Mouse (Mus musculus) midbrain, postnatal 0 days (tissue): ENCODE results near the gene Soat1. TPM values are rescaled to one million over a fixed set of nuclear protein-coding genes. Genes with fewer than 3 reads are reported as not detected.

Experiments
- ATAC-seq: fragments of 200-750 bp; cut with Nextera tagmentation; 2 replicates; pipeline ENCODE4 v1.8.0; 2017; ENCODE audit warnings: moderate number of reproducible peaks, mild to moderate bottlenecking, moderate TSS enrichment, moderate library complexity; ENCODE audit not compliant: low FRiP score
- DNase-seq: peaks from one replicate; pipeline ENCODE4 v3.0.0-alpha.2; 2015; ENCODE audit warnings: low spot score
- H3K27ac ChIP-seq: fragments of 300-500 bp; sonication (generic); 2 replicates; pipeline ENCODE4 v1.5.1; 2014; ENCODE audit warnings: low read depth, mild to moderate bottlenecking, low read length, mixed read lengths
- H3K27me3 ChIP-seq: fragments of 300-500 bp; sonication (generic); 2 replicates; pipeline ENCODE4 v1.6.1; 2014; ENCODE audit warnings: low read length, control low read depth, mixed read lengths; ENCODE audit not compliant: insufficient read depth
- H3K36me3 ChIP-seq: fragments of 300-500 bp; sonication (generic); 2 replicates; pipeline ENCODE4 v1.6.1; 2014; ENCODE audit warnings: low read length, control low read depth, mixed read lengths; ENCODE audit not compliant: insufficient read depth
- H3K4me1 ChIP-seq: fragments of 300-500 bp; sonication (generic); 2 replicates; pipeline ENCODE4 v1.6.1; 2014; ENCODE audit warnings: mild to moderate bottlenecking, control low read depth, antibody characterized with exemption, low read length, mixed read lengths; ENCODE audit not compliant: insufficient read depth
- H3K4me2 ChIP-seq: fragments of 300-500 bp; sonication (generic); 2 replicates; pipeline ENCODE4 v1.6.1; 2014; ENCODE audit warnings: low read depth, mild to moderate bottlenecking, low read length, mixed read lengths; ENCODE audit not compliant: poor library complexity, severe bottlenecking
- H3K4me3 ChIP-seq: fragments of 300-500 bp; sonication (generic); 2 replicates; pipeline ENCODE4 v1.5.1; 2014; ENCODE audit warnings: low read depth, mild to moderate bottlenecking, low read length, moderate library complexity
- H3K9ac ChIP-seq: fragments of 300-500 bp; sonication (generic); replicated peaks from 2 replicates; pipeline ENCODE4 v1.6.1; 2014; ENCODE audit warnings: mild to moderate bottlenecking, low read length, moderate library complexity, mixed read lengths; ENCODE audit not compliant: poor library complexity, severe bottlenecking
- H3K9me3 ChIP-seq: fragments of 300-500 bp; sonication (generic); 2 replicates; pipeline ENCODE4 v1.6.1; 2016; ENCODE audit warnings: low read length, control low read depth
- CTCF ChIP-seq: IDR thresholded peaks from 2 replicates; pipeline ENCODE4 v1.5.1; 2016; ENCODE audit warnings: antibody characterized with exemption, mild to moderate bottlenecking
- WGBS: fragments of 180-500 bp; shearing (Covaris S2); extraction: QIAGEN DNeasy Blood & Tissue Kit; methylation state at CpG from one replicate; pipeline ENCODE4 v1.1.7; 2014; 5-methylcytosine and 5-hydroxymethylcytosine counted together
- polyA plus RNA-seq: library from polyadenylated mRNA; unstranded; fragments of >200 nt; fragmentation: Nextera tagmentation; extraction: Ambion mirVana; gene quantifications from 2 replicates; pipeline ENCODE4 v1.2.1, GENCODE M21; 2015
- total RNA-seq: library from RNA; depleted of rRNA; stranded (reverse); fragments of >200 nt; gene quantifications from 2 replicates; pipeline ENCODE4 v1.2.3, GENCODE M21; 2014

Gene Soat1
- total and polyA plus RNA-seq, 2 experiments from 2014 or later = 11.8 to 24.8 TPM

- no peak overlapping the region for H3K27ac ChIP-seq
- no peak overlapping the region for H3K4me2 ChIP-seq
- no peak for ATAC-seq
- no peaks in the 10 kb centered on the region for H3K9me3 ChIP-seq
- H3K36me3 ChIP-seq = no peaks in the 10 kb centered on the region
- no peaks in the 10 kb centered on the region for H3K27me3 ChIP-seq
- H3K4me1 ChIP-seq = no peaks in the 10 kb centered on the region
- no peak for TF ChIP-seq CTCF
- no peak overlapping the region for H3K9ac ChIP-seq
- 92% methylated on average over 3 of the region's 3 CpGs for WGBS
- DNase-seq = no peak
- no peak overlapping the region for H3K4me3 ChIP-seq
Observed at GRCm38 (mm10) chr1:156481826-156482225, 7.7 kb upstream of the Soat1 start.

GRCm38 (mm10) chr1:156476535-156476934 lies 2.4 kb upstream of the Soat1 start:
- no peak for TF ChIP-seq CTCF
- Histone ChIP-seq H3K36me3 (no peaks in the 10 kb centered on the region), H3K4me3 (no peak overlapping the region), H3K9ac (no peak overlapping the region), H3K4me2 (no peak overlapping the region), H3K27me3 (no peaks in the 10 kb centered on the region), H3K9me3 (no peaks in the 10 kb centered on the region), H3K27ac (no peak overlapping the region), H3K4me1 (0 out of 2 replicates have a peak, but pooled peaks cover 3% of the 10 kb centered on the region)
- ATAC-seq (no peak), DNase-seq (no peak)
- WGBS = 40% methylated on average over 7 of the region's 7 CpGs

GRCm38 (mm10) chr1:156476016-156476415 lies 1.9 kb upstream of the Soat1 start:
- 0 out of 2 replicates have a peak, but pooled peaks cover 3% of the 10 kb centered on the region for H3K4me1 ChIP-seq
- DNase-seq = no peak
- no peak overlapping the region for H3K4me3 ChIP-seq
- no peaks in the 10 kb centered on the region for H3K27me3 ChIP-seq
- no peak overlapping the region for H3K27ac ChIP-seq
- no peak for ATAC-seq
- no peak overlapping the region for H3K9ac ChIP-seq
- H3K36me3 ChIP-seq = no peaks in the 10 kb centered on the region
- no peak overlapping the region for H3K4me2 ChIP-seq
- no peaks in the 10 kb centered on the region for H3K9me3 ChIP-seq
- WGBS = 27% methylated on average over 2 of the region's 2 CpGs
- no peak for TF ChIP-seq CTCF

GRCm38 (mm10) chr1:156474854-156475253 lies 723 bp upstream of the Soat1 start:
- H3K4me3 ChIP-seq = no peak overlapping the region
- 0 out of 2 replicates have a peak, but pooled peaks cover 3% of the 10 kb centered on the region for H3K4me1 ChIP-seq
- no peaks in the 10 kb centered on the region for H3K9me3 ChIP-seq
- WGBS = 21% methylated on average over 3 of the region's 3 CpGs
- TF ChIP-seq CTCF = no peak
- no peak overlapping the region for H3K4me2 ChIP-seq
- ATAC-seq (no peak), DNase-seq (no peak)
- no peak overlapping the region for H3K27ac ChIP-seq
- H3K9ac ChIP-seq = no peak overlapping the region
- no peaks in the 10 kb centered on the region for H3K36me3 ChIP-seq
- no peaks in the 10 kb centered on the region for H3K27me3 ChIP-seq

- ATAC-seq (no peak), DNase-seq (peak; percentile 6)
- Histone ChIP-seq H3K4me3 (peak overlapping the region; percentile 88), H3K9me3 (no peaks in the 10 kb centered on the region), H3K27me3 (no peaks in the 10 kb centered on the region), H3K4me2 (peak overlapping the region; percentile 95), H3K36me3 (no peaks in the 10 kb centered on the region), H3K4me1 (0 out of 2 replicates have a peak, but pooled peaks cover 3% of the 10 kb centered on the region), H3K9ac (no peak overlapping the region), H3K27ac (no peak overlapping the region)
- WGBS = 4% methylated on average over 11 of the region's 11 CpGs
- TF ChIP-seq CTCF = no peak
Observed at GRCm38 (mm10) chr1:156473003-156473402, 1.1 kb downstream of the Soat1 start.

- H3K36me3 ChIP-seq = no peaks in the 10 kb centered on the region; the same call in 1 of the 2 replicates
- H3K9me3 ChIP-seq = no peaks in the 10 kb centered on the region
- TF ChIP-seq CTCF = no peak
- H3K4me1 ChIP-seq = 0 out of 2 replicates have a peak, but pooled peaks cover 3% of the 10 kb centered on the region
- no peak overlapping the region for H3K4me3 ChIP-seq
- 84% methylated on average over 7 of the region's 7 CpGs for WGBS
- DNase-seq (no peak), ATAC-seq (no peak)
- no peak overlapping the region for H3K27ac ChIP-seq
- H3K4me2 ChIP-seq = no peak overlapping the region
- no peaks in the 10 kb centered on the region for H3K27me3 ChIP-seq
- H3K9ac ChIP-seq = no peak overlapping the region
Observed at GRCm38 (mm10) chr1:156471955-156472354, 2.2 kb downstream of the Soat1 start.
